Mouse (Mus musculus) urinary bladder, postnatal 36 days (tissue): ENCODE measurements around the gene Echs1.
"Not testable (repeated sequence)": the region's sequence is repeated elsewhere in the genome, so short reads cannot be mapped to it uniquely, and the experiment has no call there.

Experiments
- DNase-seq, 2 experiments: peaks; one replicate each; pipeline ENCODE4 v3.0.0; 2022; ENCODE audit warnings: low spot score in 2 of 2, mixed read lengths in 1 of 2

Echs1 gene

GRCm38 (mm10) chr7:140116329-140117054 lies at the start of gene Echs1:
Gene Echs1 (minus strand): TSS chr7:140116476.
- DNase-seq: peak; percentile 89 to 94

- no peak for DNase-seq
These were observed 48.4 kb upstream of the Echs1 start, which contains the start of gene Olfr522 for GRCm38 (mm10) chr7:140164664-140165063. Gene Olfr522 (minus strand): TSS chr7:140164764.

- DNase-seq: no peak
These were observed 44.1 kb upstream of the Echs1 start for GRCm38 (mm10) chr7:140160363-140160762.

- DNase-seq: no peak
These were observed 38.1 kb upstream of the Echs1 start, which contains the start of gene Sprn for GRCm38 (mm10) chr7:140154218-140154927. Gene Sprn (minus strand): TSS chr7:140154877.

GRCm38 (mm10) chr7:140153829-140154217 lies 37.5 kb upstream of the Echs1 start:
- DNase-seq: no peak

- no peak for DNase-seq
These were observed 37.1 kb upstream of the Echs1 start for GRCm38 (mm10) chr7:140153383-140153782.

GRCm38 (mm10) chr7:140144550-140144949 lies 28.3 kb upstream of the Echs1 start:
- no peak for DNase-seq

GRCm38 (mm10) chr7:140141350-140141749 lies 25.1 kb upstream of the Echs1 start:
- DNase-seq: peak; percentile 60 to 71

GRCm38 (mm10) chr7:140138021-140138310 lies 21.7 kb upstream of the Echs1 start:
- DNase-seq: no peak

- peak; percentile 96 for DNase-seq
These were observed 21.1 kb upstream of the Echs1 start, which contains the start of gene Mtg1 for GRCm38 (mm10) chr7:140137135-140138020. Gene Mtg1 (plus strand): TSS chr7:140137564.

- DNase-seq: peak; percentile 47 to 61
These were observed 19.0 kb upstream of the Echs1 start for GRCm38 (mm10) chr7:140135106-140135770.

GRCm38 (mm10) chr7:140134033-140134432 lies 17.8 kb upstream of the Echs1 start:
- not testable (repeated sequence) for DNase-seq

GRCm38 (mm10) chr7:140132184-140132583 lies 15.9 kb upstream of the Echs1 start:
- not testable (repeated sequence) for DNase-seq

- DNase-seq: no peak
These were observed 11.6 kb upstream of the Echs1 start for GRCm38 (mm10) chr7:140127911-140128310.

- DNase-seq: no peak
These were observed 10.7 kb upstream of the Echs1 start for GRCm38 (mm10) chr7:140126934-140127333.

GRCm38 (mm10) chr7:140126022-140126350 lies 9.7 kb upstream of the Echs1 start:
- DNase-seq: no peak

- DNase-seq: peak; percentile 93 to 95
These were observed 9.2 kb upstream of the Echs1 start for GRCm38 (mm10) chr7:140125278-140126021.

GRCm38 (mm10) chr7:140124382-140124781 lies 8.1 kb upstream of the Echs1 start:
- no peak for DNase-seq

- DNase-seq: no peak
These were observed 6.5 kb upstream of the Echs1 start for GRCm38 (mm10) chr7:140122765-140123164.

- peak in 1 of 2 experiments; percentile 29 for DNase-seq
These were observed 5.1 kb upstream of the Echs1 start for GRCm38 (mm10) chr7:140121338-140121910.

GRCm38 (mm10) chr7:140120484-140120883 lies 4.2 kb upstream of the Echs1 start:
- DNase-seq: no peak
